Mouse (Mus musculus) MEL (cell line): ENCODE data around the gene Pde1b. TPM values are rescaled to one million over a fixed set of nuclear protein-coding genes. Genes with fewer than 3 reads are reported as not detected.

Experiments
- DNase-seq: peaks from one replicate; pipeline ENCODE4 v3.0.0; 2011; ENCODE audit warnings: low read depth, low spot score
- H3K27ac ChIP-seq: 2 replicates; pipeline ENCODE4 v1.5.1; 2012; ENCODE audit warnings: low read depth, mild to moderate bottlenecking, control low read depth, low read length, moderate library complexity; ENCODE audit not compliant: control insufficient read depth
- H3K27me3 ChIP-seq, 2 experiments: fragments of 150-350 bp in 1 of 2; sonication (generic) in 1 of 2; 2 replicates each; pipeline ENCODE4 v1.6.1; 2012; ENCODE audit warnings: low read length in 2 of 2, mild to moderate bottlenecking in 2 of 2, improper control_type of control experiment in 1 of 2, moderate library complexity in 1 of 2; ENCODE audit not compliant: insufficient read depth in 2 of 2, control insufficient read depth in 1 of 2
- H3K36me3 ChIP-seq, 2 experiments: 2 replicates each; pipeline ENCODE4 v1.6.1; 2012 to 2014; ENCODE audit warnings: low read length in 2 of 2, improper control_type of control experiment in 1 of 2, inconsistent platforms in 1 of 2, mild to moderate bottlenecking in 1 of 2; ENCODE audit not compliant: insufficient read depth in 2 of 2, control insufficient read depth in 1 of 2
- H3K4me1 ChIP-seq, 2 experiments: fragments of 150-350 bp in 1 of 2; sonication (generic) in 1 of 2; 2 replicates each; pipeline ENCODE4 v1.6.1; 2012; ENCODE audit warnings: low read length in 2 of 2, improper control_type of control experiment in 1 of 2, mild to moderate bottlenecking in 1 of 2; ENCODE audit not compliant: insufficient read depth in 2 of 2, control insufficient read depth in 1 of 2
- H3K4me3 ChIP-seq, 2 experiments: fragments of 150-350 bp in 1 of 2; sonication (generic) in 1 of 2; 2 replicates each; pipeline ENCODE4 v1.5.1; 2012; ENCODE audit warnings: low read depth in 2 of 2, low read length in 2 of 2, mild to moderate bottlenecking in 2 of 2, moderate library complexity in 2 of 2, control low read depth in 1 of 2, improper control_type of control experiment in 1 of 2; ENCODE audit not compliant: control insufficient read depth in 1 of 2, insufficient read depth in 1 of 2
- H3K79me2 ChIP-seq: 2 replicates; pipeline ENCODE4 v1.6.1; 2012; ENCODE audit warnings: mild to moderate bottlenecking, low read length, moderate library complexity; ENCODE audit not compliant: control insufficient read depth, poor library complexity, insufficient read depth
- H3K9ac ChIP-seq: 2 replicates; pipeline ENCODE4 v1.6.1; 2012; ENCODE audit warnings: low read depth, mild to moderate bottlenecking, control low read depth, low read length, moderate library complexity; ENCODE audit not compliant: control insufficient read depth, poor library complexity, severe bottlenecking
- H3K9me3 ChIP-seq: fragments of 150-350 bp; sonication (generic); replicated peaks from 2 replicates; pipeline ENCODE4 v1.6.1; 2012; ENCODE audit warnings: mild to moderate bottlenecking, low read length, improper control_type of control experiment, moderate library complexity; ENCODE audit not compliant: insufficient read depth
- BHLHE40 ChIP-seq: IDR thresholded peaks from 2 replicates; pipeline ENCODE4 v1.6.1; 2012; ENCODE audit warnings: low read depth, mild to moderate bottlenecking, inconsistent platforms, low read length, improper control_type of control experiment, borderline replicate concordance
- E2F4 ChIP-seq: IDR thresholded peaks from 2 replicates; pipeline ENCODE4 v1.6.1; 2011; ENCODE audit warnings: low read depth, low read length, improper control_type of control experiment, borderline replicate concordance
- EP300 ChIP-seq, 2 experiments: IDR thresholded peaks; 2 replicates each; pipeline ENCODE4 v1.6.1; 2011; ENCODE audit warnings: improper control_type of control experiment in 2 of 2, low read length in 2 of 2, low read depth in 1 of 2, mild to moderate bottlenecking in 1 of 2
- GATA1 ChIP-seq: IDR thresholded peaks from 2 replicates; pipeline ENCODE4 v1.6.1; 2011; ENCODE audit warnings: low read depth, low read length, improper control_type of control experiment
- JUND ChIP-seq: IDR thresholded peaks from 2 replicates; pipeline ENCODE4 v1.6.1; 2011; ENCODE audit warnings: low read depth, mild to moderate bottlenecking, improper control_type of control experiment, low read length
- MAFK ChIP-seq: IDR thresholded peaks from 2 replicates; pipeline ENCODE4 v1.6.1; 2011; ENCODE audit warnings: low read depth, mild to moderate bottlenecking, low read length, improper control_type of control experiment, borderline replicate concordance
- MXI1 ChIP-seq: IDR thresholded peaks from 2 replicates; pipeline ENCODE4 v1.6.1; 2011; ENCODE audit warnings: mild to moderate bottlenecking, low read depth, low read length, improper control_type of control experiment
- NELFE ChIP-seq: IDR thresholded peaks from 2 replicates; pipeline ENCODE4 v1.6.1; 2011; ENCODE audit warnings: low read depth, low read length, improper control_type of control experiment
- POLR2A ChIP-seq, 2 experiments: IDR thresholded peaks; 2 replicates each; pipeline ENCODE4 v1.6.1; 2011 to 2012; ENCODE audit warnings: low read length in 2 of 2, mild to moderate bottlenecking in 2 of 2, control low read depth in 1 of 2, improper control_type of control experiment in 1 of 2, low read depth in 1 of 2, moderate library complexity in 1 of 2; ENCODE audit not compliant: control insufficient read depth in 1 of 2, insufficient read depth in 1 of 2, poor library complexity in 1 of 2
- POLR2AphosphoS2 ChIP-seq: IDR thresholded peaks from 2 replicates; pipeline ENCODE4 v1.6.1; 2011; ENCODE audit warnings: low read length, improper control_type of control experiment
- POLR2AphosphoS5 ChIP-seq: IDR thresholded peaks from 2 replicates; pipeline ENCODE4 v1.6.1; 2012; ENCODE audit warnings: low read depth, borderline replicate concordance, mild to moderate bottlenecking, inconsistent platforms, low read length, moderate library complexity, mixed read lengths
- RCOR1 ChIP-seq: IDR thresholded peaks from 2 replicates; pipeline ENCODE4 v1.6.1; 2012; ENCODE audit warnings: low read depth, mild to moderate bottlenecking, inconsistent platforms, low read length, improper control_type of control experiment
- TCF12 ChIP-seq: IDR thresholded peaks from 2 replicates; pipeline ENCODE4 v1.6.1; 2014; ENCODE audit warnings: low read depth, mild to moderate bottlenecking, inconsistent platforms, low read length, improper control_type of control experiment, moderate library complexity
- UBTF ChIP-seq: IDR thresholded peaks from 2 replicates; pipeline ENCODE4 v1.6.1; 2012; ENCODE audit warnings: low read depth, mild to moderate bottlenecking, inconsistent platforms, low read length, improper control_type of control experiment, moderate library complexity, borderline replicate concordance; ENCODE audit not compliant: insufficient read depth
- USF2 ChIP-seq, 2 experiments: IDR thresholded peaks; 2 replicates each; pipeline ENCODE4 v1.6.1; 2011 to 2012; ENCODE audit warnings: improper control_type of control experiment in 2 of 2, low read length in 2 of 2, borderline replicate concordance in 1 of 2, inconsistent platforms in 1 of 2, low read depth in 1 of 2, mild to moderate bottlenecking in 1 of 2; ENCODE audit not compliant: insufficient read depth in 1 of 2
- ZKSCAN1 ChIP-seq: IDR thresholded peaks from 2 replicates; pipeline ENCODE4 v1.6.1; 2012; ENCODE audit warnings: low read depth, mild to moderate bottlenecking, inconsistent platforms, low read length, improper control_type of control experiment, moderate library complexity
- polyA plus RNA-seq, 2 experiments: library from polyadenylated mRNA; stranded (reverse) in 1 of 2; unstranded in 1 of 2; fragments of >175 nt in 1 of 2; fragments of >200 nt in 1 of 2; gene quantifications; 2 replicates each; pipeline versions ENCODE4 v1.2.1 to v1.2.4; 2012; ENCODE audit warnings: low replicate concordance in 2 of 2, low read depth in 1 of 2; ENCODE audit not compliant: insufficient read length in 2 of 2, insufficient read depth in 1 of 2, missing spikeins in 1 of 2
- total RNA-seq: library from RNA; depleted of rRNA; stranded (reverse); fragments of 300-350 nt; gene quantifications from 2 replicates; pipeline ENCODE4 v1.2.3, GENCODE M21; 2012

Gene Pde1b
- total and polyA plus RNA-seq, 3 experiments = 2.4 to 4.5 TPM; not detected in 1

GRCm38 (mm10) chr15:103485106-103485505 lies 17.7 kb upstream of the Pde1b start:
- Histone ChIP-seq H3K9me3 (no peaks in the 10 kb centered on the region), H3K9ac (no peak overlapping the region), H3K4me3 (no peak overlapping the region), H3K79me2 (no peaks in the 10 kb centered on the region), H3K4me1 (no peaks in the 10 kb centered on the region), H3K27ac (no peak overlapping the region), H3K36me3 (no peaks in the 10 kb centered on the region; a peak in 1 of 4 replicates), H3K27me3 (no peaks in the 10 kb centered on the region)
- TF ChIP-seq E2F4 = no peak
- DNase-seq = no peak

- no peaks in the 10 kb centered on the region for H3K27me3 ChIP-seq
- H3K4me3 ChIP-seq = no peak overlapping the region
- TF ChIP-seq BHLHE40 (no peak), MXI1 (no peak), RCOR1 (no peak), EP300 (IDR thresholded peaks at IDR 0.05; ENCODE audit: low read depth in 1 of 2, low read length in 2 of 2) (no peak), USF2 (IDR thresholded peaks at IDR 0.05; ENCODE audit: borderline replicate concordance in 1 of 2, insufficient read depth in 1 of 2, low read depth in 1 of 2, low read length in 2 of 2) (no peak), JUND (no peak)
- no peaks in the 10 kb centered on the region for H3K4me1 ChIP-seq
- H3K36me3 ChIP-seq = no peaks in the 10 kb centered on the region; a peak in 1 of 4 replicates
- no peaks in the 10 kb centered on the region for H3K9me3 ChIP-seq
- no peak overlapping the region for H3K27ac ChIP-seq
- H3K9ac ChIP-seq = no peak overlapping the region
- H3K79me2 ChIP-seq = no peaks in the 10 kb centered on the region
- DNase-seq = no peak
Measured at GRCm38 (mm10) chr15:103486658-103487057, 16.2 kb upstream of the Pde1b start.

- Histone ChIP-seq H3K9ac (no peak overlapping the region), H3K79me2 (no peaks in the 10 kb centered on the region), H3K27me3 (no peaks in the 10 kb centered on the region), H3K4me3 (no peak overlapping the region), H3K9me3 (no peaks in the 10 kb centered on the region), H3K27ac (no peak overlapping the region), H3K36me3 (no peaks in the 10 kb centered on the region; a peak in 1 of 4 replicates), H3K4me1 (no peaks in the 10 kb centered on the region)
- TF ChIP-seq POLR2AphosphoS5 (no peak), ZKSCAN1 (no peak), UBTF (no peak), POLR2A (IDR thresholded peaks at IDR 0.05; ENCODE audit: control insufficient read depth in 1 of 2, insufficient read depth in 1 of 2, low read depth in 1 of 2, low read length in 2 of 2, poor library complexity in 1 of 2) (no peak), MAFK (no peak), TCF12 (no peak), NELFE (no peak), GATA1 (no peak), POLR2AphosphoS2 (no peak)
- DNase-seq = no peak
Measured at GRCm38 (mm10) chr15:103488336-103488735, 14.5 kb upstream of the Pde1b start.
